Mouse (Mus musculus): ENCODE measurements around the gene Gse1. TPM values are rescaled to one million over a fixed set of nuclear protein-coding genes. Genes with fewer than 3 reads are reported as not detected.
"Not testable (repeated sequence)": the region's sequence is repeated elsewhere in the genome, so short reads cannot be mapped to it uniquely, and the experiment has no call there.

Gse1 gene
- polyA plus RNA-seq, 1 experiment from 2014 or later = 6.7 TPM

DNA sequence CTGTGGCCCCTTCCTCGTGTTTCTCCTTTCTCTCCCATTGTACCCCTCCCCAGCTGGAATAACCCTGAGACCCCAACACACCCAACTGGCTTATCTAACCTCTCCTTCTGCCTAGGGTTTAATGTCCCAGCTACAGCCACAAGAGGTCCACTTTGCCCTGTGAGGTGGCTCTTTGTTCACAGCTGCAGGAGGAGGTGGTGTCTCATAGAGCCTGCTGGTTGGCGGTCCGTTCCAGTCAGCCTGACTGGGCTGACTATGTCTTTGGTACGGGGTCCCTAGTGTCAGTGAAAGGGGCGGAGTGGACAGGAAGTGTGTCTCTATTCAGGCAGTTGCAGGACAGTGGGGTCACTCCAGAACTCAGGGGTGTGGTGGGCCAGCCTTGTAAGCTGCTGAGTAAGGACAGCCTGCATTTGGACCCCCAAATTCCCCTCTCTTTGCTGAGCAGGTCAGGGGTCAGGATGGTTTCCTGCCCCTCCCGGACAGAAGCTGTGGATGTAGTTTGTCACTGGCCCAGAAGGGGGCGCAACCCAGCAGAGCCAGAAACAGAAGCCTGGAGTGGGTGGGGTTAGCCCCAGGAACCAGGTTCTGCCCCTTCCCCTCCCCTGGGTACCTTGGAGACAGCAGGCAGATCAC, 136.0 kb downstream of the Gse1 start:
- 0 out of 2 replicates have a peak, but pooled peaks have one; percentile 4 for ATAC-seq (ENCODE audit: low FRiP score, low TSS enrichment)
- Histone ChIP-seq H3K4me2 (replicated peaks; ENCODE audit: low read depth, low read length) (no peak overlapping the region), H3K9me3 (ENCODE audit: low read length) (no peaks in the 10 kb centered on the region), H3K4me1 (ENCODE audit: insufficient read depth, low read length) (peaks cover 40% of the 10 kb centered on the region), H3K27me3 (ENCODE audit: insufficient read depth, low read length) (peaks cover 5% of the 10 kb centered on the region; the same call in 1 of the 2 replicates), H3K9ac (replicated peaks; ENCODE audit: low read length) (no peak overlapping the region), H3K4me3 (ENCODE audit: low read length) (no peak overlapping the region), H3K27ac (ENCODE audit: low read length) (peak overlapping the region; percentile 52), H3K36me3 (ENCODE audit: insufficient read depth, low read length) (no peaks in the 10 kb centered on the region)
- WGBS = 33% methylated on average over 7 of the region's 7 CpGs

- H3K36me3 ChIP-seq (ENCODE audit: insufficient read depth, low read length) = no peaks in the 10 kb centered on the region
- WGBS = 85% methylated on average over 6 of the region's 6 CpGs
- ATAC-seq (ENCODE audit: low FRiP score, low TSS enrichment) = no peak
- peaks cover 46% of the 10 kb centered on the region for H3K4me1 ChIP-seq (ENCODE audit: insufficient read depth, low read length)
- H3K4me2 ChIP-seq (replicated peaks; ENCODE audit: low read depth, low read length) = no peak overlapping the region
- no peaks in the 10 kb centered on the region for H3K9me3 ChIP-seq (ENCODE audit: low read length)
- no peak overlapping the region for H3K9ac ChIP-seq (replicated peaks; ENCODE audit: low read length)
- H3K27me3 ChIP-seq (ENCODE audit: insufficient read depth, low read length) = peaks cover 5% of the 10 kb centered on the region; the same call in 1 of the 2 replicates
- no peak overlapping the region for H3K27ac ChIP-seq (ENCODE audit: low read length)
- H3K4me3 ChIP-seq (ENCODE audit: low read length) = no peak overlapping the region
These were observed 138.6 kb downstream of the Gse1 start for GRCm38 (mm10) chr8:120366840-120367239.

DNA sequence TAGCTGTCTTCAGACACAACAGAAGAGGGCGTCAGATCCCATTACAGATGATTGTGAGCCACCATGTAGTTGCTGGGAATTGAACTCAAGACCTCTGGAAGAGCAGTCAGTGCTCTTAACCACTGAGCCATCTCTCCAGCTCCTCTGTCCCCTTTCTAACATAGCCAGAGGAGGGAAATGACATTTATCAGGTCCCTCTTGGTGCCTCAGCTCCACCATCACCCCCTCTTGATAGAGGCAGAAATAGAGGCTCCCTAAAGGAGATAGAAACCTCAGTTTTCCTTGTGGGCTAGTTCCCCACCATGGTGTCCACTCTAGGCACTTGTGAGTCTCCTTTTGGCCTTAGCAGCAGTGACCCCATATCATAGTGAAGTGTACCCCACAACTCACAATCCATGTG, 139.9 kb downstream of the Gse1 start:
- ATAC-seq (ENCODE audit: low FRiP score, low TSS enrichment) = not testable (repeated sequence)
- 78% methylated on average over 1 of the region's 1 CpGs for WGBS

GRCm38 (mm10) chr8:120368814-120369649, 140.8 kb downstream of the Gse1 start:
- no peaks in the 10 kb centered on the region for H3K9me3 ChIP-seq (ENCODE audit: low read length)
- peak overlapping the region; percentile 41; the same call in 1 of the 2 replicates for H3K9ac ChIP-seq (replicated peaks; ENCODE audit: low read length)
- ATAC-seq (ENCODE audit: low FRiP score, low TSS enrichment) = peak; percentile 65
- H3K4me2 ChIP-seq (replicated peaks; ENCODE audit: low read depth, low read length) = peak overlapping the region; percentile 24; the same call in 1 of the 2 replicates
- H3K27ac ChIP-seq (ENCODE audit: low read length) = peak overlapping the region; percentile 78
- H3K4me3 ChIP-seq (ENCODE audit: low read length) = no peak overlapping the region
- WGBS = 20% methylated on average over 11 of the region's 11 CpGs
- H3K4me1 ChIP-seq (ENCODE audit: insufficient read depth, low read length) = peaks cover 54% of the 10 kb centered on the region
- peaks cover 5% of the 10 kb centered on the region; the same call in 1 of the 2 replicates for H3K27me3 ChIP-seq (ENCODE audit: insufficient read depth, low read length)
- H3K36me3 ChIP-seq (ENCODE audit: insufficient read depth, low read length) = no peaks in the 10 kb centered on the region

More for the DNA sequence above, 139.9 kb downstream of the Gse1 start:
- Histone ChIP-seq H3K27ac (ENCODE audit: low read length) (peak overlapping the region; percentile 78), H3K9ac (replicated peaks; ENCODE audit: low read length) (peak overlapping the region; percentile 41; the same call in 1 of the 2 replicates), H3K4me1 (ENCODE audit: insufficient read depth, low read length) (peaks cover 51% of the 10 kb centered on the region)
- H3K9me3 ChIP-seq (ENCODE audit: low read length); H3K27me3 ChIP-seq (ENCODE audit: insufficient read depth, low read length); H3K36me3 ChIP-seq (ENCODE audit: insufficient read depth, low read length); H3K4me2 ChIP-seq (replicated peaks; ENCODE audit: low read depth, low read length); H3K4me3 ChIP-seq (ENCODE audit: low read length): not testable (repeated sequence)

GRCm38 (mm10) chr8:120369956-120370355, 141.7 kb downstream of the Gse1 start:
- Histone ChIP-seq H3K4me2 (replicated peaks; ENCODE audit: low read depth, low read length) (no peak overlapping the region), H3K36me3 (ENCODE audit: insufficient read depth, low read length) (no peaks in the 10 kb centered on the region), H3K27me3 (ENCODE audit: insufficient read depth, low read length) (peaks cover 5% of the 10 kb centered on the region; the same call in 1 of the 2 replicates), H3K9me3 (ENCODE audit: low read length) (no peaks in the 10 kb centered on the region), H3K9ac (replicated peaks; ENCODE audit: low read length) (no peak overlapping the region), H3K4me1 (ENCODE audit: insufficient read depth, low read length) (peaks cover 54% of the 10 kb centered on the region), H3K4me3 (ENCODE audit: low read length) (no peak overlapping the region), H3K27ac (ENCODE audit: low read length) (peak overlapping the region; percentile 78; the same call in 1 of the 2 replicates)
- 48% methylated on average over 7 of the region's 7 CpGs for WGBS
- ATAC-seq (ENCODE audit: low FRiP score, low TSS enrichment) = no peak

GRCm38 (mm10) chr8:120370461-120370860, 142.2 kb downstream of the Gse1 start:
- peaks cover 54% of the 10 kb centered on the region for H3K4me1 ChIP-seq (ENCODE audit: insufficient read depth, low read length)
- peaks cover 5% of the 10 kb centered on the region; the same call in 1 of the 2 replicates for H3K27me3 ChIP-seq (ENCODE audit: insufficient read depth, low read length)
- ATAC-seq (ENCODE audit: low FRiP score, low TSS enrichment) = no peak
- no peaks in the 10 kb centered on the region for H3K36me3 ChIP-seq (ENCODE audit: insufficient read depth, low read length)
- no peak overlapping the region for H3K27ac ChIP-seq (ENCODE audit: low read length)
- no peak overlapping the region for H3K4me2 ChIP-seq (replicated peaks; ENCODE audit: low read depth, low read length)
- no peak overlapping the region for H3K9ac ChIP-seq (replicated peaks; ENCODE audit: low read length)
- WGBS = 71% methylated on average over 4 of the region's 4 CpGs
- H3K9me3 ChIP-seq (ENCODE audit: low read length) = no peaks in the 10 kb centered on the region
- no peak overlapping the region for H3K4me3 ChIP-seq (ENCODE audit: low read length)

DNA sequence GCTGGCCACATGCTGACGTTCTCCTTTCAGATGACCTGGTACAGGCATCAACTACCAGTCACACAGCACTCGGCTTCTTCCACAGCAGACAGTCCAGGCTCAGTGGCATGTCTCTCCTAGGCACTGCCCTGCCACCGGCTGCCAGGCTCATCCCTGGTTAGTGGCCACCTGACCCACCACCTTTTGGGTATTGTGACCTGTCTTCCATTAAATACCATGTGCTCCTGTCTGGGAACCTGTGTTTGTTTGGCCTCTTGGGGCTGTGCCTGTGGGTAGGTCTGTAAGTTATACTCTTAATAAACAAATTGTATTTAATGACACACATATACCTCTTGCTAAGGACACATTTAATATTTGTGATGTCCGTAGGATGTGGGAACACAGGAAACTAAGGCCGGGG, 142.9 kb downstream of the Gse1 start:
- Histone ChIP-seq H3K9me3 (ENCODE audit: low read length) (no peaks in the 10 kb centered on the region), H3K27ac (ENCODE audit: low read length) (no peak overlapping the region), H3K27me3 (ENCODE audit: insufficient read depth, low read length) (peaks cover 5% of the 10 kb centered on the region; the same call in 1 of the 2 replicates), H3K4me2 (replicated peaks; ENCODE audit: low read depth, low read length) (no peak overlapping the region), H3K9ac (replicated peaks; ENCODE audit: low read length) (no peak overlapping the region), H3K4me1 (ENCODE audit: insufficient read depth, low read length) (peaks cover 59% of the 10 kb centered on the region), H3K36me3 (ENCODE audit: insufficient read depth, low read length) (no peaks in the 10 kb centered on the region), H3K4me3 (ENCODE audit: low read length) (no peak overlapping the region)
- 73% methylated on average over 5 of the region's 5 CpGs for WGBS
- no peak for ATAC-seq (ENCODE audit: low FRiP score, low TSS enrichment)

GRCm38 (mm10) chr8:120371725-120372457, 143.6 kb downstream of the Gse1 start:
- Histone ChIP-seq H3K4me1 (ENCODE audit: insufficient read depth, low read length) (peaks cover 66% of the 10 kb centered on the region), H3K27ac (ENCODE audit: low read length) (no peak overlapping the region), H3K27me3 (ENCODE audit: insufficient read depth, low read length) (peaks cover 5% of the 10 kb centered on the region; the same call in 1 of the 2 replicates), H3K36me3 (ENCODE audit: insufficient read depth, low read length) (no peaks in the 10 kb centered on the region), H3K4me2 (replicated peaks; ENCODE audit: low read depth, low read length) (no peak overlapping the region), H3K9ac (replicated peaks; ENCODE audit: low read length) (no peak overlapping the region), H3K4me3 (ENCODE audit: low read length) (no peak overlapping the region), H3K9me3 (ENCODE audit: low read length) (no peaks in the 10 kb centered on the region)
- WGBS = 79% methylated on average over 8 of the region's 8 CpGs
- ATAC-seq (ENCODE audit: low FRiP score, low TSS enrichment) = no peak

GRCm38 (mm10) chr8:120372684-120373083, 144.4 kb downstream of the Gse1 start:
- Histone ChIP-seq H3K4me1 (ENCODE audit: insufficient read depth, low read length) (peaks cover 74% of the 10 kb centered on the region), H3K9ac (replicated peaks; ENCODE audit: low read length) (no peak overlapping the region), H3K36me3 (ENCODE audit: insufficient read depth, low read length) (no peaks in the 10 kb centered on the region), H3K27ac (ENCODE audit: low read length) (no peak overlapping the region), H3K4me2 (replicated peaks; ENCODE audit: low read depth, low read length) (no peak overlapping the region), H3K9me3 (ENCODE audit: low read length) (no peaks in the 10 kb centered on the region), H3K4me3 (ENCODE audit: low read length) (no peak overlapping the region), H3K27me3 (ENCODE audit: insufficient read depth, low read length) (no peaks in the 10 kb centered on the region)
- ATAC-seq (ENCODE audit: low FRiP score, low TSS enrichment) = no peak
- WGBS = 88% methylated on average over 6 of the region's 6 CpGs
